Mouse (Mus musculus) cortical plate, adult 2 months (tissue): Measurements from ENCODE around the gene Nln.

ENCODE experiments used
- CTCF ChIP-seq: fragments of 200-500 bp; IDR thresholded peaks from 2 replicates; pipeline ENCODE4 v1.5.1; 2011; ENCODE audit warnings: mild to moderate bottlenecking, control low read depth, low read length; ENCODE audit not compliant: insufficient read depth; ENCODE audit errors: extremely low read depth
- POLR2A ChIP-seq: fragments of 200-500 bp; IDR thresholded peaks from 2 replicates; pipeline ENCODE4 v1.6.1; 2011; ENCODE audit warnings: mild to moderate bottlenecking, low read length, control low read depth; ENCODE audit not compliant: insufficient read depth; ENCODE audit errors: extremely low read depth

GRCm38 (mm10) chr13:104069216-104069615, 40.2 kb downstream of the Nln start:
- TF ChIP-seq POLR2A (no peak), CTCF (no peak)
